8 mouse cellular contexts compared by ENCODE assay signal in genomic region chr17:12042561-12043256, GRCm38 (mm10).
DNase-seq lines count a peak whose midpoint lies in the region; ATAC-seq lines count a peak whose summit lies in the region.
"Had no signal": no experiment of that assay in that cellular context is flagged by ENCODE, and none has a peak within 500 bp of the region (broad histone marks: within the 10 kb centered on the region; RNA-seq: fewer than 3 reads in every experiment).

No protein-coding gene starts in this region.

- peak; percentile 61 for DNase-seq in c-Kit-positive CD71-positive TER-119-negative erythroid progenitor cells, embryonic 14.5 days (ENCODE audit: low read depth)
- DNase-seq in frontal cortex, adult 2 months (ENCODE audit: extremely low spot score in 1 of 2, low spot score in 1 of 2): peak; percentile 33 to 70
- DNase-seq in left cerebral cortex, postnatal 10 days (ENCODE audit: extremely low spot score in 1 of 2, low spot score in 2 of 2): peak; percentile 36 to 49
- no peak for DNase-seq in thymus, postnatal 36 days
- no peak for DNase-seq in heart, adult 9 months (ENCODE audit: low spot score in 2 of 2)

- H3K27me3 ChIP-seq in midbrain, embryonic 16.5 days (ENCODE audit: control insufficient read depth, insufficient read depth, low read depth, low read length): no peaks in the 10 kb centered on the region
- H3K27me3 ChIP-seq: neural tube, embryonic 12.5 days had no signal

- 42% methylated on average over 14 of the region's 14 CpGs for WGBS in midbrain, embryonic 16.5 days

- H3K36me3 ChIP-seq in midbrain, embryonic 16.5 days (ENCODE audit: control insufficient read depth, insufficient read depth, low read length): no peaks in the 10 kb centered on the region
- H3K36me3 ChIP-seq: neural tube, embryonic 12.5 days had no signal

- H3K4me2 ChIP-seq in midbrain, embryonic 16.5 days (ENCODE audit: low read length): peak overlapping the region; percentile 30; the same call in 1 of the 2 replicates
- H3K4me2 ChIP-seq: neural tube, embryonic 12.5 days had no signal

- H3K9me3 ChIP-seq in midbrain, embryonic 16.5 days (replicated peaks; ENCODE audit: control insufficient read depth, low read length, poor library complexity, severe bottlenecking): no peaks in the 10 kb centered on the region
- H3K9me3 ChIP-seq: neural tube, embryonic 12.5 days had no signal

- intact Hi-C loops in left cerebral cortex, postnatal 10 days (cut with DNase I): loop anchor here (5.0 kb wide), 1 partner anchor 75 kb away; the partner anchor contains the start of gene Agpat4

- 0 out of 2 replicates have a peak overlapping the region, but pooled peaks have one; percentile 20 for H3K9ac ChIP-seq in midbrain, embryonic 16.5 days (ENCODE audit: low read depth, low read length)
- H3K9ac ChIP-seq: neural tube, embryonic 12.5 days had no signal

- peak; percentile 70 for ATAC-seq in midbrain, embryonic 16.5 days
- no peak for ATAC-seq in monocyte, adult 5-6 weeks (replicated peaks; ENCODE audit: insufficient number of reproducible peaks, low FRiP score, low TSS enrichment, poor library complexity, severe bottlenecking)

- H3K4me3 ChIP-seq in midbrain, embryonic 16.5 days (ENCODE audit: low read depth, low read length): no peak overlapping the region
- H3K4me3 ChIP-seq: neural tube, embryonic 12.5 days had no signal

- H3K27ac ChIP-seq in midbrain, embryonic 16.5 days (ENCODE audit: low read length): no peak overlapping the region
- H3K27ac ChIP-seq: neural tube, embryonic 12.5 days had no signal

- H3K4me1 ChIP-seq in midbrain, embryonic 16.5 days (ENCODE audit: control insufficient read depth, insufficient read depth, low read length): peaks cover 6% of the 10 kb centered on the region; the same call in 1 of the 2 replicates
- H3K4me1 ChIP-seq: neural tube, embryonic 12.5 days had no signal

Comparison
In these comparisons a context has a peak if more than half of its experiments do, and no peak if none do; other contexts are left out.
1. DNase-seq: peak in c-Kit-positive CD71-positive TER-119-negative erythroid progenitor cells, embryonic 14.5 days (single experiment), frontal cortex, adult 2 months (2 of 2) and left cerebral cortex, postnatal 10 days (2 of 2); none in thymus, postnatal 36 days (0 of 2) and heart, adult 9 months (0 of 2).